ENCODE assay signal across 13 mouse cellular contexts in genomic region chr9:107659961-107660360, GRCm38 (mm10). TPM values are rescaled to one million over a fixed set of nuclear protein-coding genes. Genes with fewer than 3 reads are reported as not detected.
DNase-seq lines count a peak whose midpoint lies in the region; ATAC-seq and TF ChIP-seq lines count a peak whose summit lies in the region.
"Had no signal": no experiment of that assay in that cellular context is flagged by ENCODE, and none has a peak within 500 bp of the region (broad histone marks: within the 10 kb centered on the region; RNA-seq: fewer than 3 reads in every experiment).

No protein-coding gene starts in this region.

- no peaks in the 10 kb centered on the region for H3K9me3 ChIP-seq in forebrain, embryonic 10.5 days
- H3K9me3 ChIP-seq in forebrain, embryonic 12.5 days, result no peaks in the 10 kb centered on the region
- no peaks in the 10 kb centered on the region for H3K9me3 ChIP-seq in liver, embryonic 11.5 days (ENCODE audit: control insufficient read depth, low read length)
- no peaks in the 10 kb centered on the region for H3K9me3 ChIP-seq in hindbrain, postnatal 0 days (ENCODE audit: low read length)
- H3K9me3 ChIP-seq: limb, embryonic 13.5 days had no signal

- H3K79me2 ChIP-seq in liver, adult 2 months (ENCODE audit: control insufficient read depth, insufficient read depth, low read length), result peaks cover 12% of the 10 kb centered on the region; the same call in 1 of the 2 replicates

- ATAC-seq in forebrain, embryonic 12.5 days (ENCODE audit: low FRiP score), result no peak
- no peak for ATAC-seq in liver, embryonic 11.5 days (replicated peaks; ENCODE audit: low FRiP score)
- peak; percentile 46 for ATAC-seq in hindbrain, postnatal 0 days
- ATAC-seq: lung, postnatal 0 days had no signal

- peak overlapping the region; percentile 51; the same call in 1 of the 2 replicates for H3K27ac ChIP-seq in forebrain, embryonic 10.5 days
- no peak overlapping the region for H3K27ac ChIP-seq in forebrain, embryonic 12.5 days
- H3K27ac ChIP-seq in liver, adult 2 months (replicated peaks; ENCODE audit: insufficient read depth, low read depth, low read length), result peak overlapping the region; percentile 33
- no peak overlapping the region for H3K27ac ChIP-seq in liver, embryonic 11.5 days (ENCODE audit: low read depth, low read length)
- peak overlapping the region; percentile 81 for H3K27ac ChIP-seq in hindbrain, postnatal 0 days
- 0 out of 2 replicates have a peak overlapping the region, but pooled peaks have one; percentile 29 for H3K27ac ChIP-seq in olfactory bulb, adult 2 months (ENCODE audit: insufficient read depth, low read depth, low read length)
- H3K27ac ChIP-seq: limb, embryonic 13.5 days had no signal

- no peak overlapping the region for H3K9ac ChIP-seq in forebrain, embryonic 12.5 days
- H3K9ac ChIP-seq in liver, adult 2 months (ENCODE audit: low read depth, low read length), result peak overlapping the region; percentile 12
- no peak overlapping the region for H3K9ac ChIP-seq in liver, embryonic 11.5 days (ENCODE audit: low read depth, low read length)
- H3K9ac ChIP-seq in hindbrain, postnatal 0 days (replicated peaks; ENCODE audit: low read length), result peak overlapping the region; percentile 21; the same call in 1 of the 2 replicates
- H3K9ac ChIP-seq: limb, embryonic 13.5 days had no signal

- H3K4me3 ChIP-seq in forebrain, embryonic 10.5 days, result no peak overlapping the region
- no peak overlapping the region for H3K4me3 ChIP-seq in forebrain, embryonic 12.5 days (replicated peaks)
- H3K4me3 ChIP-seq in liver, adult 2 months (ENCODE audit: insufficient read depth, low read depth, low read length), result no peak overlapping the region
- H3K4me3 ChIP-seq in liver, embryonic 11.5 days (ENCODE audit: low read depth, low read length), result no peak overlapping the region
- H3K4me3 ChIP-seq in hindbrain, postnatal 0 days (ENCODE audit: low read length), result no peak overlapping the region
- H3K4me3 ChIP-seq in olfactory bulb, adult 2 months (ENCODE audit: insufficient read depth, low read depth, low read length), result no peak overlapping the region
- H3K4me3 ChIP-seq: limb, embryonic 13.5 days had no signal

- no peak for TF ChIP-seq CTCF in liver, adult 2 months (IDR thresholded peaks at IDR 0.05; ENCODE audit: low read depth, low read length)
- TF ChIP-seq CTCF in hindbrain, postnatal 0 days (IDR thresholded peaks at IDR 0.05; ENCODE audit: low read depth), result no peak
- TF ChIP-seq CTCF in olfactory bulb, adult 2 months (IDR thresholded peaks at IDR 0.05; ENCODE audit: insufficient read depth, low read depth, low read length), result no peak

- no peak for TF ChIP-seq POLR2A in liver, adult 2 months (IDR thresholded peaks at IDR 0.05; ENCODE audit: extremely low read depth, insufficient read depth, low read length)
- TF ChIP-seq POLR2A in olfactory bulb, adult 2 months (IDR thresholded peaks at IDR 0.05; ENCODE audit: insufficient read depth, low read depth, low read length), result no peak

- no peak overlapping the region for H3K4me2 ChIP-seq in forebrain, embryonic 12.5 days
- no peak overlapping the region for H3K4me2 ChIP-seq in liver, embryonic 11.5 days
- no peak overlapping the region for H3K4me2 ChIP-seq in hindbrain, postnatal 0 days (ENCODE audit: low read depth, low read length)
- H3K4me2 ChIP-seq: limb, embryonic 13.5 days had no signal

- H3K36me3 ChIP-seq in forebrain, embryonic 10.5 days (replicated peaks), result 0 out of 2 replicates have a peak, but pooled peaks cover 5% of the 10 kb centered on the region
- no peaks in the 10 kb centered on the region for H3K36me3 ChIP-seq in forebrain, embryonic 12.5 days (replicated peaks)
- H3K36me3 ChIP-seq in liver, adult 2 months (ENCODE audit: control insufficient read depth, insufficient read depth, low read length), result peaks cover 43% of the 10 kb centered on the region
- no peaks in the 10 kb centered on the region for H3K36me3 ChIP-seq in liver, embryonic 11.5 days (ENCODE audit: control insufficient read depth, insufficient read depth, low read length)
- H3K36me3 ChIP-seq in hindbrain, postnatal 0 days (ENCODE audit: insufficient read depth, low read length), result no peaks in the 10 kb centered on the region
- H3K36me3 ChIP-seq: limb, embryonic 13.5 days had no signal

- DNase-seq in forebrain, embryonic 10.5 days (ENCODE audit: extremely low spot score, low spot score), result no peak
- peak; percentile 13 for DNase-seq in liver, adult 2 months (ENCODE audit: extremely low read depth, low read depth, low spot score)
- DNase-seq in liver, embryonic 11.5 days (ENCODE audit: low spot score), result no peak
- peak; percentile 38 for DNase-seq in hindbrain, postnatal 0 days (ENCODE audit: low spot score)
- DNase-seq in layer of hippocampus, adult 11-12 months (ENCODE audit: low spot score), result no peak
- DNase-seq in ovary, adult 18-20 months (ENCODE audit: low spot score), result no peak
- DNase-seq: gastrocnemius, postnatal 14 days; kidney, adult 11 months; spleen, adult 18-20 months had no signal

- WGBS in forebrain, embryonic 10.5 days, result 86% methylated on average over 3 of the region's 3 CpGs
- WGBS in forebrain, embryonic 12.5 days, result 89% methylated on average over 3 of the region's 3 CpGs
- 32% methylated on average over 3 of the region's 3 CpGs for WGBS in liver, adult 2 months
- 80% methylated on average over 3 of the region's 3 CpGs for WGBS in liver, embryonic 11.5 days
- 48% methylated on average over 3 of the region's 3 CpGs for WGBS in hindbrain, postnatal 0 days
- 72% methylated on average over 3 of the region's 3 CpGs for WGBS in olfactory bulb, adult 2 months

- H3K27me3 ChIP-seq in forebrain, embryonic 10.5 days (ENCODE audit: poor library complexity, severe bottlenecking), result peaks cover 3% of the 10 kb centered on the region
- H3K27me3 ChIP-seq in forebrain, embryonic 12.5 days, result peaks cover under 1% of the 10 kb centered on the region
- no peaks in the 10 kb centered on the region for H3K27me3 ChIP-seq in liver, adult 2 months (ENCODE audit: control insufficient read depth, insufficient read depth, low read length)
- peaks cover 9% of the 10 kb centered on the region for H3K27me3 ChIP-seq in liver, embryonic 11.5 days (replicated peaks; ENCODE audit: control insufficient read depth, insufficient read depth, low read length)
- no peaks in the 10 kb centered on the region for H3K27me3 ChIP-seq in hindbrain, postnatal 0 days (ENCODE audit: insufficient read depth, low read length)

- H3K4me1 ChIP-seq in forebrain, embryonic 10.5 days, result peaks cover 34% of the 10 kb centered on the region
- peaks cover 20% of the 10 kb centered on the region for H3K4me1 ChIP-seq in forebrain, embryonic 12.5 days
- H3K4me1 ChIP-seq in liver, adult 2 months (ENCODE audit: control insufficient read depth, insufficient read depth, low read length), result peaks cover 54% of the 10 kb centered on the region
- no peaks in the 10 kb centered on the region for H3K4me1 ChIP-seq in liver, embryonic 11.5 days (replicated peaks; ENCODE audit: control insufficient read depth, insufficient read depth, low read length)
- peaks cover 27% of the 10 kb centered on the region; the same call in 1 of the 2 replicates for H3K4me1 ChIP-seq in hindbrain, postnatal 0 days (ENCODE audit: insufficient read depth, low read length)
- H3K4me1 ChIP-seq in olfactory bulb, adult 2 months (ENCODE audit: control insufficient read depth, insufficient read depth, low read length), result 0 out of 2 replicates have a peak, but pooled peaks cover 4% of the 10 kb centered on the region

RNA-seq across cellular contexts. Expression of gene Slc38a3, which starts 9.4 kb away (rescaled TPM):
- 8.8 and 9.0 TPM in 2 replicates for polyA plus RNA-seq in forebrain, embryonic 10.5 days (2016; fragmentation: Nextera tagmentation; extraction: Ambion mirVana)
- 8.5 and 10.6 TPM in 2 replicates for polyA plus RNA-seq in forebrain, embryonic 12.5 days (2016; fragmentation: Nextera tagmentation; extraction: Ambion mirVana)
- total RNA-seq in liver, adult 2 months (2014; rRNA removed), result 982 and 1,378 TPM in 2 replicates
- 3,567 and 4,585 TPM in 2 replicates for polyA plus RNA-seq in liver, adult 2 months (2012; rRNA removed)
- 3.9 and 4.0 TPM in 2 replicates for polyA plus RNA-seq in liver, embryonic 11.5 days (2014; fragmentation: Nextera tagmentation; extraction: Ambion mirVana)
- total RNA-seq in hindbrain, postnatal 0 days (2014; rRNA removed), result 102 and 134 TPM in 2 replicates
- 52.1 and 54.5 TPM in 2 replicates for polyA plus RNA-seq in hindbrain, postnatal 0 days (2015; fragmentation: Nextera tagmentation; extraction: Ambion mirVana)
- not detected in 2 replicates for polyA plus RNA-seq in olfactory bulb, adult 2 months (2012; ENCODE audit: insufficient read depth, insufficient read length, low replicate concordance, missing spikeins)

RNA-seq across cellular contexts. Expression of gene Gnat1, which starts 19.6 kb away (rescaled TPM):
- 3.9 and 4.1 TPM in 2 replicates for polyA plus RNA-seq in forebrain, embryonic 10.5 days (2016; fragmentation: Nextera tagmentation; extraction: Ambion mirVana)
- polyA plus RNA-seq in forebrain, embryonic 12.5 days (2016; fragmentation: Nextera tagmentation; extraction: Ambion mirVana), result 1.7 and 2.1 TPM in 2 replicates
- 3.2 and 6.3 TPM in 2 replicates for total RNA-seq in liver, adult 2 months (2014; rRNA removed)
- 5.5 and 7.1 TPM in 2 replicates for polyA plus RNA-seq in liver, adult 2 months (2012; rRNA removed)
- 4.7 and 5.0 TPM in 2 replicates for polyA plus RNA-seq in liver, embryonic 11.5 days (2014; fragmentation: Nextera tagmentation; extraction: Ambion mirVana)
- 0.52 TPM in 1 of 2 replicates, not detected in the other for total RNA-seq in hindbrain, postnatal 0 days (2014; rRNA removed)
- 2.4 and 2.7 TPM in 2 replicates for polyA plus RNA-seq in hindbrain, postnatal 0 days (2015; fragmentation: Nextera tagmentation; extraction: Ambion mirVana)
- not detected in 2 replicates for polyA plus RNA-seq in olfactory bulb, adult 2 months (2012; ENCODE audit: insufficient read depth, insufficient read length, low replicate concordance, missing spikeins)
- total RNA-seq: gastrocnemius, postnatal 14 days had no signal

RNA-seq across cellular contexts. Expression of gene Gnai2, which starts 24.8 kb away (rescaled TPM):
- polyA plus RNA-seq in forebrain, embryonic 10.5 days (2016; fragmentation: Nextera tagmentation; extraction: Ambion mirVana), result 526 and 533 TPM in 2 replicates
- 570 and 587 TPM in 2 replicates for polyA plus RNA-seq in forebrain, embryonic 12.5 days (2016; fragmentation: Nextera tagmentation; extraction: Ambion mirVana)
- 31.6 and 44.8 TPM in 2 replicates for total RNA-seq in liver, adult 2 months (2014; rRNA removed)
- 117 and 122 TPM in 2 replicates for polyA plus RNA-seq in liver, adult 2 months (2012; rRNA removed)
- 217 and 233 TPM in 2 replicates for polyA plus RNA-seq in liver, embryonic 11.5 days (2014; fragmentation: Nextera tagmentation; extraction: Ambion mirVana)
- 334 and 369 TPM in 2 replicates for total RNA-seq in hindbrain, postnatal 0 days (2014; rRNA removed)
- 275 and 287 TPM in 2 replicates for polyA plus RNA-seq in hindbrain, postnatal 0 days (2015; fragmentation: Nextera tagmentation; extraction: Ambion mirVana)
- 1,429 TPM in 1 of 2 replicates, not detected in the other for polyA plus RNA-seq in olfactory bulb, adult 2 months (2012; ENCODE audit: insufficient read depth, insufficient read length, low replicate concordance, missing spikeins)

RNA-seq across cellular contexts. Expression of gene Sema3f, which starts 50.3 kb away (rescaled TPM):
- 10.0 and 11.2 TPM in 2 replicates for polyA plus RNA-seq in forebrain, embryonic 10.5 days (2016; fragmentation: Nextera tagmentation; extraction: Ambion mirVana)
- 13.2 and 15.2 TPM in 2 replicates for polyA plus RNA-seq in forebrain, embryonic 12.5 days (2016; fragmentation: Nextera tagmentation; extraction: Ambion mirVana)
- total RNA-seq in liver, adult 2 months (2014; rRNA removed), result 3.5 and 4.6 TPM in 2 replicates
- 6.7 and 8.9 TPM in 2 replicates for polyA plus RNA-seq in liver, adult 2 months (2012; rRNA removed)
- 5.9 and 6.2 TPM in 2 replicates for polyA plus RNA-seq in liver, embryonic 11.5 days (2014; fragmentation: Nextera tagmentation; extraction: Ambion mirVana)
- total RNA-seq in hindbrain, postnatal 0 days (2014; rRNA removed), result 65.4 and 81.3 TPM in 2 replicates
- polyA plus RNA-seq in hindbrain, postnatal 0 days (2015; fragmentation: Nextera tagmentation; extraction: Ambion mirVana), result 7.5 and 8.7 TPM in 2 replicates
- not detected in 2 replicates for polyA plus RNA-seq in olfactory bulb, adult 2 months (2012; ENCODE audit: insufficient read depth, insufficient read length, low replicate concordance, missing spikeins)

RNA-seq across cellular contexts. Expression of gene Sema3b, which starts 50.9 kb away (rescaled TPM):
- 1.4 and 2.0 TPM in 2 replicates for polyA plus RNA-seq in forebrain, embryonic 10.5 days (2016; fragmentation: Nextera tagmentation; extraction: Ambion mirVana)
- polyA plus RNA-seq in forebrain, embryonic 12.5 days (2016; fragmentation: Nextera tagmentation; extraction: Ambion mirVana), result 1.7 and 2.6 TPM in 2 replicates
- 0.13 and 0.37 TPM in 2 replicates for total RNA-seq in liver, adult 2 months (2014; rRNA removed)
- 0.68 and 0.83 TPM in 2 replicates for polyA plus RNA-seq in liver, adult 2 months (2012; rRNA removed)
- polyA plus RNA-seq in liver, embryonic 11.5 days (2014; fragmentation: Nextera tagmentation; extraction: Ambion mirVana), result 0.63 and 0.79 TPM in 2 replicates
- 11.2 and 14.6 TPM in 2 replicates for total RNA-seq in hindbrain, postnatal 0 days (2014; rRNA removed)
- polyA plus RNA-seq in hindbrain, postnatal 0 days (2015; fragmentation: Nextera tagmentation; extraction: Ambion mirVana), result 8.3 and 9.0 TPM in 2 replicates
- not detected in 2 replicates for polyA plus RNA-seq in olfactory bulb, adult 2 months (2012; ENCODE audit: insufficient read depth, insufficient read length, low replicate concordance, missing spikeins)

Comparison
In these comparisons a context has a peak if more than half of its experiments do, and no peak if none do; other contexts are left out.
1. DNase-seq: peak in liver, adult 2 months (single experiment) and hindbrain, postnatal 0 days (single experiment); none in forebrain, embryonic 10.5 days (single experiment), liver, embryonic 11.5 days (single experiment), layer of hippocampus, adult 11-12 months (single experiment) and ovary, adult 18-20 months (single experiment).
2. H3K27ac ChIP-seq: peak in forebrain, embryonic 10.5 days (single experiment), liver, adult 2 months (single experiment), hindbrain, postnatal 0 days (single experiment) and olfactory bulb, adult 2 months (single experiment); none in forebrain, embryonic 12.5 days (single experiment) and liver, embryonic 11.5 days (single experiment).
3. H3K9ac ChIP-seq: peak in liver, adult 2 months (single experiment) and hindbrain, postnatal 0 days (single experiment); none in forebrain, embryonic 12.5 days (single experiment) and liver, embryonic 11.5 days (single experiment).
4. RNA of gene Slc38a3, which starts 9.4 kb away (polyA plus RNA-seq): 3,567 to 4,585 TPM in liver, adult 2 months; 52.1 to 54.5 TPM in hindbrain, postnatal 0 days, 8.5 to 10.6 TPM in forebrain, embryonic 12.5 days, 8.8 to 9.0 TPM in forebrain, embryonic 10.5 days, 3.9 to 4.0 TPM in liver, embryonic 11.5 days and not detected in olfactory bulb, adult 2 months; every median in the first group is over 10 times any median in the second.